Mouse (Mus musculus) liver, postnatal 0 days (tissue): ENCODE data around the gene Olfr56.
"Not testable (repeated sequence)": the region's sequence is repeated elsewhere in the genome, so short reads cannot be mapped to it uniquely, and the experiment has no call there.

Experiments used
- CTCF ChIP-seq: sonication (generic); IDR thresholded peaks from 2 replicates; pipeline ENCODE4 v1.5.1; 2016; ENCODE audit warnings: antibody characterized with exemption, low read depth
- EP300 ChIP-seq: IDR thresholded peaks from 2 replicates; pipeline ENCODE4 v1.6.1; 2016; ENCODE audit warnings: antibody characterized with exemption, low read depth, mild to moderate bottlenecking

DNA sequence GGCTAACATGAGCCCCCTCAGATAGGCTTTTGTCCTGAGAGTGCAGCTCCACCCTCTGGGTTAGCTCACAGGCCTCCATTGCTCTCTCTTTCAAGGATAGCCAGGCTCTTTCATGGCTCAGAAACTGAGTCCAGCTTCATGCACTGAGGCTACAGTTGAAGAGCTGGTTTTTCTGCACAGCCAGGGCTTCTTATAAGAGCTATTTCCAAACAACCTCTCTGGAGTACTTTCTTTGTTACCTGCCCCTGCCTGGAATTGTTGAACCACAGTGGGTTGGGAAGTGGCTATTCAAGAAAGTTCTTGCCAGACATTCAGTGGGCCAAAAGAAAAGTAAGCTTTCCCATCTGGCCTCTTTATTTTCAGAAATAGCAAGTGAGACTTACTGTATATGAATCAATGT is 39.4 kb upstream of the Olfr56 start:
- not testable (repeated sequence) for TF ChIP-seq CTCF, EP300
